Mouse (Mus musculus): ENCODE data around the gene Bckdha.

Gene Bckdha

DNA sequence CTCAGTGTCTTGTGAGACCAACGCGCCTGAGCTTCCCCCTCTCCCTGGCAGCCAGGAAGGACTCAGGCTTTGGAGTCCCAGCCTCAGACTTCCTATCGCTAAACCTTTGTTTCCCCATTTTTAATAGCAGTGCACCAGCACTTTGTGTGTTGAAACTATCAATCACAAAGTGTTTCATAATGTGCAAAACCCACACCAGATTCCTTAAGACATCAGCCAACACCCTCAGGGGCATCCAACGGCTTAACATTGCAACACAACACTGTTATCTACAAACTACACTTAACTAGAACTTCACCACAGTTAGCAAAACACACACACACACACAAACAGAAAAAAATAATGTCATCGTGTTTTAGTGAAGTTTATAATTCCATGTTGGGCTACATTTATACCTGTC lies 8.9 kb downstream of the Bckdha start:
- peak; percentile 84 for DNase-seq (ENCODE audit: extremely low read depth, low read depth, low spot score)

DNA sequence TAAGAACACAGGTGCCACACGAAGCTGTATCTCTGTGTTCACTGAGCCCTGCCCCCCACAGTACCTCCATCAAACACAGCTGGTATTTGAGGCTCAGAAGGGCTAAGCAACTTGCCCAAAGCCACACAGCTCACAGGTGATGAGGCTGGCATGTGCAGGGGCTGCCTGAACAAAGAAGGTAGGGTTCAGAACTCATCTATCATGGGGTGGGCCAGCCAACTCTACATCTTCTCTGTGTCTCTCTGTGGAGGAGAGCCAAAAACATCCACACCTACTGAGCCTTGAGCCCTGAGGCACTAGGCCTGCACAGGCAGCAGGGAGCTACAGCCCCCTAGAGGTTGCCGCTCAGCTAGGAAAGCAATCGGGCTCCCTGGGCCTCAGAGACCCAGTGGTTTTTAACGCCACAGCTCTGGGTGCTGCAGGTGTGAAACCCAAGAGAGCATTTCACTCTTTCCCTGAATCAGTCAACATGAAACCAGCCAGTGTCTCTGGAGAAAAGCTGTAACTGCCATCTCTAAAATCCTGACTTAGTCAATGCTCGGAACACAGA lies 11.1 kb downstream of the Bckdha start:
- no peak for DNase-seq (ENCODE audit: extremely low read depth, low read depth, low spot score)

DNA sequence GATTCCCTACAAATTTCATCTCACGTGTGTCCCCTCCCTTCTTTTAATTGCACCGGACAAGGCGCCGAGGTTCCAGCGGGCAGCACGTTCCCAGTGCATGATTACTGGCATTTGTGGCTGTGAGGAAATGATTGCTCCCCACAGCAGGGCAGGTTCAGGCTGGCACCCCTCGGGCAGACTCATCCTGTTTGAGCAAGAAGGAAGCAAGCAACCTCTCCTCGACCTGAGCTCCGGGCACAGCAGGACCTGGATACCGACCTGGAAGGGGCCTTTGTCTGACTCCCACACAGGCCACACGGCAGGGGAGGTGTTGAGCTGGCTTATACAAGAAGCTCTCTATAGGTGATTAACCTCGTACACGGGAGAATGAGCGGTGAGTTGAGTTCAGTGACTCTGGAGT lies 13.7 kb downstream of the Bckdha start:
- peak; percentile 98 for DNase-seq (ENCODE audit: extremely low read depth, low read depth, low spot score)

DNA sequence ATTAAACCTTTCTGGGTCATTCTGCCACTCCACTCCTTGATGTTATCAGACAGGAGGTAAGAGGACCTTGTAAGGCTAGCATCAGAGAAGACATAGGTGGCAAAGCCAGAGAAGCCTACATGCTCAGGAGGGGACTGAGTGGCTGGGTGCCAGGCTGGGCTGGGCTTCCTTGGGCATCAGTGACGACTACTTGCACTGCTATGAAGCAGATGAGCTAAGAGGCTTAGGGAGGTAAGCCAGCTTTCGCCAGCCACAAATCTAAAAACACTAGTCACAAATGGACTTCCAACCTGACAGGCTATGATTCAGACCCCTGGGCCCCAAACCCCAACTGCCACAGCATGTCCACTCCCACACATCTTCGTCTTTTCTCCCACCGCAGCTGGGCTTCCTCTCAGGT lies 14.2 kb downstream of the Bckdha start:
- no peak for DNase-seq (ENCODE audit: extremely low read depth, low read depth, low spot score)

DNA sequence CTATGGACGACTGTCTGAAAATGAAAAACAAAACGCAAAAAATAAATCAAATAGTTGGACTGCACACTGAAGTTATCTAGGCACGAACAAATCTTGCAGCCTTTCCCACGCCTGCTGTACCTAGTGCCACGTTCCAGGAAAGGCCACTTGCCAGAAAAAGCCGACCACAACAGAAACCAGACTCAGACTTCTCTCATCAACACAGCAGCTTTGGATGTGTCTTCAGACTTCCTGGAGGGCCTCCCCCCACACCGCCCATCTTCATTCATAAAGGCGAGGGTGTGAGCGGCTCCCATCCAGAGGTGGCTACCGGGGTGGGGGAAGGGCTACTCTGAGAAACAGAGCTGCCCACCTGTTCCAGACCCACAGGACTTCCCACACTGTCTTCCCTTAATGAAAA lies 14.6 kb downstream of the Bckdha start:
- no peak for DNase-seq (ENCODE audit: extremely low read depth, low read depth, low spot score)

DNA sequence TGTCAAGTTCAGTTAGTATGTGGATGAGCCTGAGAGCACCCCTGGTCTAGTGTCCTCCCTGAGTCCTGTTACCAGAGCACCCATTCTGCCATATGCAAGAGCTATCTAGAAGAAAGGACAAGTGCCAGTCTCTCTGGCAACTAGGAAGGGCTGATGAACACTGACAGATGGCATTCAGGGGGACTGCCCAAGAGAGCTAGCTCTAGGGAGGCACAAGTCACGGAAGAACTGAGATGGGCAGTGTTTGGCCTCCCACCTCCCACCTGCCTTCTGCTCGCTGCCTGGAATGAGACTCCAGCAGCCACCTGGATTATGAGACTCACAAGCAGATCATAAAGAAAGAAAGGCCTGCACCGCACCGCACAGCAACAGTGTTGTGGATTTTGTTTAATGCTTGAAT lies 19.0 kb downstream of the Bckdha start:
- DNase-seq (ENCODE audit: extremely low read depth, low read depth, low spot score) = no peak

DNA sequence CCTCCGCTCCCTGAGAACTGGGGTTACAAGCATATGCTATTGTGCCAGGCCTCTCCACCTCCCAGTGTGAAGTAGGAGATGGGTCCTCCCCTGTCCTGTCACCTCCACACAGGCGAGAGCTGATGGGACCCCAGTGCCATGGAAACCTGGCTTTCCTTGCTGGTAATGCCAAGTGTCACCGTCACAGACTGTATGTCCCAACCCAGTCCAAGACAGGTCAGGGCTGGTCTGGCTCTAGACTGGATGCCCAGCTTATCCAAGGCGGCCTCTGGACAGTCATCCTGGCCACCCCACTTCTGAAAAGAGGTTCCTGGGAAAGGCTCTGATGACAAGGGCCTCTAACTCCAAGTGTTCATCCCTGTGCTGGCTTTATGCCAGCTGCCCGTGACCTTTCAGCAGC lies 21.7 kb downstream of the Bckdha start:
- DNase-seq (ENCODE audit: extremely low read depth, low read depth, low spot score) = no peak

DNA sequence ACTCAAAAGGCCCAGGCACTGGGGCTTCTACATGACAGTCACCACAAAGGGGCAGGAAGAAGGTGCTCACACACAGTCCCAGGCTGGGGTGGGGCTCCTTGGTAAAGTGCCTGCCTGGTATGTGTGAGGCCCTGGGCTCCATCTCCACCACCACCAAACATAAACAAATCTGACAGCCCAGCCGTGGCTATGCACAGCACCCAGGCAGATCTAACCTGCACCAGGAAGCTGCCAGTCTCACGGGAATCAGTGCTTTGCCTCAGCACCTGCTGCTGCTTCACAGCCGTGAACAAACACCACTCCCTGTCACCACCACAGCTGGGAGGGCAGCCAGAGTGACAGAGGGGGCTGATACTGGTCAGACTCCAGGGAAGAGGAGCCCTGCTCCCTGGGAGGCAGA lies 22.4 kb downstream of the Bckdha start:
- DNase-seq (ENCODE audit: extremely low read depth, low read depth, low spot score) = no peak

DNA sequence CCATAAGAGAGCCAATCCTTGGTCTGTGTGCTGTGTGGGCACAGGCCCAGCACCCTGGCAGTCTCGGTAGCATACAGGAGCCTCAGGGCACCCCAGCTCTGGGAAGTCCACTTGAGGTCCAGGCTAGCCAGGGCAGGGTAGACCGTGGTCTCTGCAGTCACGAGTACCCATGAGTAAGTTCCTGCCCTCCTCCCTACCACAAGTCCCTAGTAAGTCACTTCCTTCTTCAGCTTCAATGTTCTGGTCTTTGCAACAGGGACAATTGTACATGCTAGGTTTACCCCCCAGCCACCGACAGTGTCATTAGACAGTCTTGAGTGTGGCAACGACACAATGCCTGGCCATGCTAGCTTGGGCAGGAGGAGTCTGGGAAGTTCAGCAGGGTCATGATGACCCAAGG lies 26.1 kb downstream of the Bckdha start:
- no peak for DNase-seq (ENCODE audit: extremely low read depth, low read depth, low spot score)

DNA sequence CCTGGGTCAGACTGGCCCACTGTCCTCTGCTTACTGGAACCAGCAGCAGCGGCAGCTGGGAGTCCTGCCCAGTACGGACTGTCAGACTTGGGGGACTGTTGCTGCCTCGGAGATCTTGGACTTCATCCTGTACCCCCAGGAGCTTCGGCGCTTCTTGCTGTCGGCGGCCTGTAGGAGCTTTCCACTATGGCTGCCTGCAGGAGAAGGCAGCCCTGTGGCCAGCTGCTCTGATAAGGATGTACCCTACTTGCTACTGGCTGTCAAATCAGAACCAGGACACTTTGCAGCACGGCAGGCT lies 30.5 kb downstream of the Bckdha start:
- DNase-seq (ENCODE audit: extremely low read depth, low read depth, low spot score) = no peak

DNA sequence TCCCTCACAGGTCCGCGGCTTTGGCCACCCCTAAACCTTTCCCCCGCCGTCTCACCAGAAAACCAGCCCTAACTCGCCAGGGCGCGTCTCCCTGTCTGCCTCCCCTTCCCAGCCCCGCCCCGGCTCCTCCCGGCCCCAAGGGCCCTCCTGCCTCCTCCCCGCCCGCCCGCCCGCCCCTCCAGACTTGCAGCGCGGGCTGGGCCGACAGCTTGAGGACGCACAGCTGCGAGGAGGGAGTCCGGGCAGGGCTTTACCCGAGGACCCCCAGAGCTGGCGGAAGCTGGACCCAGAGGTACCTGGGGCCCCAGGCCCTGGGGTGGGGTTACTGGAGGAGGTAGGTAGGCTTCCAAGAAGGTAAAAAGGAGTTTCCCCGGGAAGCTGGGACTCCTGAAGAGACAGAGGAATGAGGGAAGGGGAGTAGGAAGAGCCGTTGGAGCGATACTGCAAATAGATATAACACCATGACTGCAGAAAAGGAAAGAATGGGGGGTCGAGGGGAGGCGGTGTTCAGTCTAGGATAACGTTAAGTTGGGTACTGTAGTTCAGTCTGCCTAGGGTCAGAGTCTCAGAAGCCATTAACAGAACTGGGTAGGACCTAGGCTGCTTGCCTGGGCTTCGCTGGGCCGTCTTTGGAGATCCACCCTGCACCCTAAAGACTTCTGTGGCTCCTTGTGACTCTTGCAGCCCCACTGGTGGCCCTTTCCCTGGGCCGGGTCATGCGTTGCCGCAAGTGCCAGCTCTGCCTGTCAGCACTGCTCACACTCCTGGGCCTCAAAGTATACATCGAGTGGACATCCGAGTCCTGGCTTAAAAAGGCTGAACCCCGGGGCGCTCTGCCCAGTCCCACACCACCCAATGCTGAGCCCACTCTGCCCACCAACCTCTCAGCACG lies 31.1 kb downstream of the Bckdha start:
- DNase-seq (ENCODE audit: extremely low read depth, low read depth, low spot score) = no peak

DNA sequence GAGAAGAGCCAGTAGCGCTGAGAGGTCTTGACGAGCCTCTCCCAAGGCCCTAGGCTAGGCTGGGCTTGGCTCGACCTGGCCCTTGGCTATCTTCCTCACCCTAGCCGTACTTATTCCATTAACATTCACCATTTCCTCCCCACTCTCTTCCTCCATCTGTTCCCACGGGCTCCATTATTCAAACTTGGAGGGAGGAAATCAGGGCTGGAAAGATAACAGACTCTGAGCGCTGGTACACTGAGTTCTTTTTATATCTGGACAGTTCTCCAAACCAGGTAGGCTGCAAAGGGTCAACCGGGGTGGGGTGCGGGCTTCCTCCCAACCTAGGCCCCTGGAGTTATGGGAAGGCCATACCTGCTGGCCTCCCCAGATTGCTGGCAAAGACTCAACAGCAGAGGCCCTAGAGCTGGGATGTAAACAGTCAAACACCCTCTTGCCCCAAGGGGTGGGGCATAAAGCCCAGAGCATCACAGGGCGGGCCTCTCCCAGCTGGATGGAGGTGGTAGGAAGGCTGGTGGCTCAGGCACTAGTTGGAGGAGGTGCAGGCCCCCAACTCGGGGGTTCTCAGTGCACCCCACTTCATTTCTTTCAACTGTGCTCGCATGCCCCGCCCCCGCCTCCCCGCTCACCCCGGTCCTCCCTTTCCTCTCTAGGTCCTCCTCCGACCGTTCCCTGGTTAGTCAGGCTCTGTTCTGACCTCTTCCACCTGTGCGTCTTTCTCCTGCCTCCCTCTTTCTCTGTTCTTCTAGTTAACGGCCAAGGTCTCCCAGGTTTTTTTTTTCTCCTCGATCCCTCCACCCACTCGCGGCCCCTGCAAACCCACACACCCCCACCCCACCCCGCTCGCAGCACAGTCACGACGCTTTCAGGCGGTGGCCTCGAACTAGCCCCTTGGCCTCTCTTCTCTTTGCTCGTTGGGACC lies 32.0 kb downstream of the Bckdha start, which contains the start of gene B3gnt8:
Gene B3gnt8 (plus strand): TSS at position 146 of the 922 bp plus-strand sequence.
- no peak for DNase-seq (ENCODE audit: extremely low read depth, low read depth, low spot score)

DNA sequence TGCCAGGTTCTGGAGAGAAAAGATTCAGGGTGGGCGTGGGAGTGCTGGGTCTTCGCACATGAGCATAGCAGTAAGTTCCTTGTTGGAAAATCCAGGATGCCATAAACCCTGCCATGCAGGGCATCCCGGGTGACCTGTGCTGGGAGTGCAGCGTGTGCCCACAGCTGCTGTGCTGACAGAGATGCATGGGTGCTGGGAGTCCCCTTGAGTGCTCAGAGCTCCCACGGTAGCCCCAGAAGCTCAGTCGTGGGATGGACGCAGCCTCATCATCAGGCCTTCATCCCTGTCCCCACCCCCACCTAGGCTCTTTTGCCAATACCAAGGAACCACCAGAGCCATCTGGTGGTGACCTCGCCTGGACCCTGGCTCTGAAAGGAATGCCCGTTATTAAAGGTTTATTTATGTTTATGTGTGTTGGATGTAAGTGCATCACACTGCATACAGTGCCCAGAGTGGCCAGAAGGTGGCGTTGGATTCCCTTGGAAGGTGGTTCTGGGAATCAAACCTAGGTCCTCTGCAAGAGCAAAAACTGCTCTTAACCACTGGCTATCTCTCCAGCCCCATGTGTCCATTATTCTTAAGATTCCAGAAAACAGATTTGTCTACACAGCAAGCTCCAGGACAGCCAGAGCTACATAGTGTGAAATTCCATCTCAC lies 33.1 kb downstream of the Bckdha start:
- DNase-seq (ENCODE audit: extremely low read depth, low read depth, low spot score) = no peak

DNA sequence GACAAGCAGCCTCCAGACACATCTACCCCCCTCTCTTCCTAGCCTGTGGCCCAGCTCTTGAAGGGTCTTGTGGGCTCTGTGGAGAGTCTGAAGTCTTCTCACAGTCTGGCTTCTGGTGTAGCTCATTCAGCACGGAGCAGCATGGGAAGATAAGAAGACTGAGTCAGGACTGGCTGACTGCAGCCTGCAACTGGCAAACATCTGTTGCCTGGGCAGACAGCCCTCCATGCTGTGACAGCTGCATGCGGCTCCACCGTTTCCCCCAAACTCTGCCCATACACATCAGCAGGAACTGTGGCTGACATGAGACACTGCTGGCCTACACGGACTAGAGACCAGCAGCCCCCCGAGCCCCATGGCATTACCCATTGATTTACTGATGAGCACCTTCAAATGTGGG lies 33.9 kb downstream of the Bckdha start:
- DNase-seq (ENCODE audit: extremely low read depth, low read depth, low spot score) = no peak

DNA sequence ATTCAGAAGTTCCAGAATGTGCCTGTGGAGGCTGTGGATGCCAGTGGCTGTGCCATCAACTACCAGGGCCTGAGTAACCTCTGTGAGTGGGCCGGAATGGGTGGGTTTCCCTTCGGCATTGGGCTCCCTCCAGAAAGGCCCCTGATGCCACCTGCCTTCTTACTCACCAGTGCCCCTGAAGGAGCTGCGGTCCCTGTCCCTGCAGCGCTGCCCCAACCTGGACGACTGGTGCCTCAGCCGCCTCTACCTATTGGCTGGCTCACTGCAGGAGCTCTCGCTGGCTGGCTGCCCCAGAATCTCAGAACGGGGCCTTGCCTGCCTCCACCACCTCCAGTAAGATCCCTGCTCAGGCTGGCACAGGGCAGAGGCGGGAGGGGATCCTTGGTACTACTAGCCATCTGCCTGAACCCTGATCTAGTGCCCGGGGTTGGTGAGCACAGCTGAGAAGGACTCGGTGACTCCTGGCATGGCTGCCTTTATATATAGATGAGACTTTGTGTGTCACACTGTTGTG lies 34.9 kb downstream of the Bckdha start:
- DNase-seq (ENCODE audit: extremely low read depth, low read depth, low spot score) = no peak

DNA sequence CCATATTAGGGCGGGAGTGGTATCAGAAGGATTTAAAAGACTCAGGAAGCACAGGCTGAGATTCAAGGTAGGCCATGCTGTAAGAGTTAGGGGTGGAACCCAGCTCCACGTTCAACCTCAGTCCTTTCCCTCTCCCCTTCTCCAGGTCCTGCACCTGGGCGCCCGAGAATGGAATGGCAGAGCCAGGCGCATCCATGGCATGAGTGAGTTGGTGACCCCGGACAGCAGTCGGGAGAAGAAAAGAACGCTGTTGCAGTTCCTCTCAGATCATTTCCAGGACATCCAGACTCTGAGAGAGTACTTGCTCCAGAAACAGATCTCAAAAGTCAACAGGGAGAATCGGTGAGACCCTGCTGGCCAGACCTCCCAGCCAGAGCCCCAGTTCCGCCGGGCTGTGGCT lies 38.0 kb downstream of the Bckdha start:
- DNase-seq (ENCODE audit: extremely low read depth, low read depth, low spot score) = no peak

DNA sequence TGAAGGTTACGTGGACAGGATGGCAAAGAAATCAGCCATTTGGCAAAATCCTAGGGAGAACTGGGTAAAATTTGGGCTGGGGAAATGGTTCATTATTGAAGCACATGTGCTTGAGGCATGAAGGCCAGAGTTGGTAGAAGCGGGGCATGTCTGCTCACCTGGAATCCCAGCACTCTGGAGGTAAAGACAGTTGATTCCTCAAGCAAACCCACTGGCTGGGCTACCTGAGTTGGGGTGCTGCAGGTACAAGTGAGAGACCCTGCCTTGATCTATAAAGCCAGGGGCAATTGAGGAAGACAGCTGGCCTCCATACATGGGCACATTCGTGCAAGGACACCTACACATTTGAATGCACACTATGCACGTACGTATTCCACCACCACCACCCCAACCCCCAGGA lies 38.7 kb downstream of the Bckdha start:
- DNase-seq (ENCODE audit: extremely low read depth, low read depth, low spot score) = no peak

DNA sequence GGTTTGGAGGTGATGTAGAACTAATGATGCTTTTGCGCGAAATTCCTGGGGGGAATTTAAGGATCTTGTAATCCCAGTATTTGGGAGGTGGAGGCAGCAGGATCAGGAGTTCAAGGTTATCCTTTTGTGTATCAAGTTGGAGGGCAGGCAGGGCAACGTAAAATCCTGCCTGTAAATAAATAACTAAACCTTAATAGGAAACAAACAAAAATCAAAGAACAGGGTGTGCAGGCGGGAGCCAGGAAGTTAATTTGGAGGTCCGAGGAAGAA lies 39.1 kb downstream of the Bckdha start:
- DNase-seq (ENCODE audit: extremely low read depth, low read depth, low spot score) = no peak

DNA sequence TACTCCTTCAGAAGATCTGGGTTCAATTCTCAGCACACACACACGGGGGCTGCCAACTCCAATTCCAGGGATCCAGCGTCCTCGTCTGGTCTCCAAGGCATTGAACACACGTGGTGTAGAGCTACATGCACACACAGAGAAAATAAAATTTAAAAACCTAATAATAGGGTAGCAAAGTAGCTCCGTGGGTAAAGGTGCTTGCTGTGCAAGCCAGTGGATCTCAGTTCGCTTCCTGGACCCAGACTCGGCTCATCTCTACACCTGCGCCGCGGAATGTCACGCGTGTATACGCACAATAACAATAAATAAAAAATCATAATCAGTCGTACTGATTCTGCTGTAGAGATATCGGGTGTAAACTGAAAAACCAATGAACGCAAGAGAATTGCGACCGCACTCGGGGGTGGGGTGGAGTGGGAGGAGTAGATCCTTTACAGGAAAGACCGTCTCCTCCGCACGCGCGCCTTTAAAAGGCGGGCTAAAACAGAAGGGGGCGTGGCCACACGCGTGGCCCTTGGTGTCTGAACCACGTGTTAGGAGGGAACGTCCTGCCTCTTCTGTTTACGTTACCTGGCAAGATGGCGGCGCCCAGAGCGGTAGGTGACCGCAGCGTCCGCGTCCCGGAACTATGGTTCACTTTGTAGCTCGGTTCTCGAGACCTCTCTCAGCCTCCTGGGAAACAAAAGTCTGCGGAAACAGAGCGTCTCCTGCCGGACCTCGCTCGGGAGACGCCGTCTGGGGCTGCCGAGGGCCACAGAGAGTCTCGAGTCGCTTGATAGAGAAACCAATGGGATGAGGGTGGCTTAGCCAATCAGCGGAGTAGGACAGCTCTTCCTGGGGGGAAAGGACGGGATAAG lies 39.7 kb downstream of the Bckdha start, which contains the start of gene Dmac2:
Gene Dmac2 (plus strand): TSS at position 550 of the 857 bp plus-strand sequence.
- DNase-seq (ENCODE audit: extremely low read depth, low read depth, low spot score) = peak; percentile 37
